Mouse (Mus musculus) midbrain, embryonic 15.5 days (tissue): ENCODE measurements around the gene Aplf. TPM values are rescaled to one million over a fixed set of nuclear protein-coding genes. Genes with fewer than 3 reads are reported as not detected.
"Not testable (repeated sequence)": the region's sequence is repeated elsewhere in the genome, so short reads cannot be mapped to it uniquely, and the experiment has no call there.

Experiments
- ATAC-seq: fragments of 200-750 bp; cut with Nextera tagmentation; replicated peaks from 2 replicates; pipeline ENCODE4 v1.8.0; 2017; ENCODE audit warnings: moderate TSS enrichment
- H3K27ac ChIP-seq: fragments of 300-500 bp; sonication (generic); 2 replicates; pipeline ENCODE4 v1.5.1; 2015; ENCODE audit warnings: mild to moderate bottlenecking, inconsistent platforms
- H3K27me3 ChIP-seq: fragments of 300-500 bp; sonication (generic); replicated peaks from 2 replicates; pipeline ENCODE4 v1.6.1; 2015; ENCODE audit warnings: inconsistent platforms
- H3K36me3 ChIP-seq: fragments of 300-500 bp; sonication (generic); replicated peaks from 2 replicates; pipeline ENCODE4 v1.6.1; 2015; ENCODE audit warnings: inconsistent platforms
- H3K4me1 ChIP-seq: fragments of 300-500 bp; sonication (generic); 2 replicates; pipeline ENCODE4 v1.6.1; 2015; ENCODE audit warnings: inconsistent platforms
- H3K4me2 ChIP-seq: fragments of 300-500 bp; sonication (generic); 2 replicates; pipeline ENCODE4 v1.6.1; 2015; ENCODE audit warnings: inconsistent platforms, mild to moderate bottlenecking, moderate library complexity
- H3K4me3 ChIP-seq: fragments of 300-500 bp; sonication (generic); 2 replicates; pipeline ENCODE4 v1.5.1; 2015; ENCODE audit warnings: mild to moderate bottlenecking, inconsistent platforms
- H3K9ac ChIP-seq: fragments of 300-500 bp; sonication (generic); 2 replicates; pipeline ENCODE4 v1.6.1; 2015; ENCODE audit warnings: mild to moderate bottlenecking, inconsistent platforms
- H3K9me3 ChIP-seq: fragments of 300-500 bp; sonication (generic); 2 replicates; pipeline ENCODE4 v1.6.1; 2016; ENCODE audit warnings: inconsistent platforms
- WGBS: fragments of 180-500 bp; shearing (Covaris S2); methylation state at CpG from one replicate; pipeline ENCODE4 v1.1.7; 2015; ENCODE audit warnings: mixed read lengths; 5-methylcytosine and 5-hydroxymethylcytosine counted together
- polyA plus RNA-seq: library from polyadenylated mRNA; unstranded; fragments of >200 nt; fragmentation: Nextera tagmentation; extraction: Ambion mirVana; gene quantifications from 2 replicates; pipeline ENCODE4 v1.2.1, GENCODE M21; 2015

Gene Aplf
- polyA plus RNA-seq, 1 experiment from 2014 or later: 7.2 TPM

GRCm38 (mm10) chr6:87663445-87663844 is 8.5 kb downstream of the Aplf start:
- no peaks in the 10 kb centered on the region for H3K9me3 ChIP-seq
- H3K4me3 ChIP-seq: no peak overlapping the region
- H3K36me3 ChIP-seq: no peaks in the 10 kb centered on the region
- no peak for ATAC-seq
- H3K27me3 ChIP-seq: no peaks in the 10 kb centered on the region
- no peak overlapping the region for H3K4me2 ChIP-seq
- no peaks in the 10 kb centered on the region for H3K4me1 ChIP-seq
- no peak overlapping the region for H3K9ac ChIP-seq
- no peak overlapping the region for H3K27ac ChIP-seq
- WGBS: 92% methylated on average over 9 of the region's 9 CpGs

- Histone ChIP-seq H3K27ac (no peak overlapping the region), H3K4me1 (no peaks in the 10 kb centered on the region), H3K9me3 (no peaks in the 10 kb centered on the region), H3K36me3 (0 out of 2 replicates have a peak, but pooled peaks cover 2% of the 10 kb centered on the region), H3K9ac (no peak overlapping the region), H3K27me3 (no peaks in the 10 kb centered on the region), H3K4me3 (no peak overlapping the region), H3K4me2 (no peak overlapping the region)
- ATAC-seq: no peak
- 80% methylated on average over 6 of the region's 6 CpGs for whole genome bisulfite sequencing
Observed at GRCm38 (mm10) chr6:87662197-87662596, 9.8 kb downstream of the Aplf start.

- no peaks in the 10 kb centered on the region for H3K27me3 ChIP-seq
- H3K4me1 ChIP-seq: no peaks in the 10 kb centered on the region
- WGBS: 94% methylated on average over 2 of the region's 2 CpGs
- no peak overlapping the region for H3K4me3 ChIP-seq
- H3K9me3 ChIP-seq: no peaks in the 10 kb centered on the region
- ATAC-seq: no peak
- H3K4me2 ChIP-seq: no peak overlapping the region
- H3K9ac ChIP-seq: no peak overlapping the region
- H3K36me3 ChIP-seq: 0 out of 2 replicates have a peak, but pooled peaks cover 2% of the 10 kb centered on the region
- no peak overlapping the region for H3K27ac ChIP-seq
Observed at GRCm38 (mm10) chr6:87661707-87662106, 10.3 kb downstream of the Aplf start.

- no peaks in the 10 kb centered on the region for H3K9me3 ChIP-seq
- 95% methylated on average over 4 of the region's 4 CpGs for WGBS
- 0 out of 2 replicates have a peak, but pooled peaks cover 2% of the 10 kb centered on the region for H3K36me3 ChIP-seq
Observed at GRCm38 (mm10) chr6:87658816-87659215, 13.2 kb downstream of the Aplf start.

GRCm38 (mm10) chr6:87653904-87654638 is 17.9 kb downstream of the Aplf start:
- Histone ChIP-seq H3K9ac (no peak overlapping the region), H3K4me3 (no peak overlapping the region), H3K36me3 (0 out of 2 replicates have a peak, but pooled peaks cover 2% of the 10 kb centered on the region), H3K27me3 (no peaks in the 10 kb centered on the region), H3K4me1 (no peaks in the 10 kb centered on the region), H3K4me2 (no peak overlapping the region), H3K27ac (no peak overlapping the region), H3K9me3 (no peaks in the 10 kb centered on the region)
- 80% methylated on average over 8 of the region's 8 CpGs for WGBS
- ATAC-seq: no peak

More at GRCm38 (mm10) chr6:87658816-87659215, 13.2 kb downstream of the Aplf start:
- no peaks in the 10 kb centered on the region for H3K4me1 ChIP-seq
- no peak overlapping the region for H3K4me3 ChIP-seq
- no peak overlapping the region for H3K27ac ChIP-seq
- ATAC-seq: no peak
- no peak overlapping the region for H3K9ac ChIP-seq
- H3K27me3 ChIP-seq: no peaks in the 10 kb centered on the region
- H3K4me2 ChIP-seq: no peak overlapping the region

GRCm38 (mm10) chr6:87653478-87653877 is 18.5 kb downstream of the Aplf start:
- ATAC-seq: no peak

GRCm38 (mm10) chr6:87652670-87653069 is 19.3 kb downstream of the Aplf start:
- H3K27me3 ChIP-seq: no peaks in the 10 kb centered on the region
- no peak for ATAC-seq
- H3K4me3 ChIP-seq: no peak overlapping the region
- no peak overlapping the region for H3K27ac ChIP-seq
- H3K9me3 ChIP-seq: no peaks in the 10 kb centered on the region
- 84% methylated on average over 9 of the region's 9 CpGs for WGBS
- no peaks in the 10 kb centered on the region for H3K36me3 ChIP-seq
- H3K4me2 ChIP-seq: no peak overlapping the region
- no peak overlapping the region for H3K9ac ChIP-seq
- H3K4me1 ChIP-seq: no peaks in the 10 kb centered on the region

More at GRCm38 (mm10) chr6:87653478-87653877, 18.5 kb downstream of the Aplf start:
- H3K9ac ChIP-seq: no peak overlapping the region
- H3K4me1 ChIP-seq: no peaks in the 10 kb centered on the region
- 86% methylated on average over 3 of the region's 3 CpGs for WGBS
- H3K27ac ChIP-seq: no peak overlapping the region
- no peak overlapping the region for H3K4me3 ChIP-seq
- H3K9me3 ChIP-seq: no peaks in the 10 kb centered on the region
- H3K27me3 ChIP-seq: no peaks in the 10 kb centered on the region
- H3K36me3 ChIP-seq: 0 out of 2 replicates have a peak, but pooled peaks cover 2% of the 10 kb centered on the region
- no peak overlapping the region for H3K4me2 ChIP-seq

- H3K36me3 ChIP-seq: no peaks in the 10 kb centered on the region
- no peak overlapping the region for H3K27ac ChIP-seq
- H3K4me1 ChIP-seq: no peaks in the 10 kb centered on the region
- no peak for ATAC-seq
- 87% methylated on average over 5 of the region's 5 CpGs for WGBS
- no peaks in the 10 kb centered on the region for H3K27me3 ChIP-seq
- H3K4me3 ChIP-seq: no peak overlapping the region
- H3K4me2 ChIP-seq: no peak overlapping the region
- H3K9ac ChIP-seq: no peak overlapping the region
- H3K9me3 ChIP-seq: no peaks in the 10 kb centered on the region
Observed at GRCm38 (mm10) chr6:87651787-87652186, 20.2 kb downstream of the Aplf start.

- Histone ChIP-seq H3K4me3 (no peak overlapping the region), H3K27me3 (no peaks in the 10 kb centered on the region), H3K9ac (no peak overlapping the region), H3K9me3 (no peaks in the 10 kb centered on the region), H3K27ac (no peak overlapping the region), H3K4me1 (no peaks in the 10 kb centered on the region), H3K36me3 (no peaks in the 10 kb centered on the region), H3K4me2 (no peak overlapping the region)
- no peak for ATAC-seq
- WGBS: 79% methylated on average over 11 of the region's 11 CpGs
Observed at GRCm38 (mm10) chr6:87638134-87638660, 33.8 kb downstream of the Aplf start.

GRCm38 (mm10) chr6:87632176-87632575 is 39.8 kb downstream of the Aplf start:
- no peaks in the 10 kb centered on the region for H3K36me3 ChIP-seq

GRCm38 (mm10) chr6:87628936-87629335 is 43.1 kb downstream of the Aplf start:
- H3K4me2 ChIP-seq, H3K9ac ChIP-seq, H3K27me3 ChIP-seq, H3K9me3 ChIP-seq, H3K36me3 ChIP-seq, H3K4me3 ChIP-seq, H3K4me1 ChIP-seq, H3K27ac ChIP-seq, ATAC-seq: not testable (repeated sequence)
- 75% methylated on average over 14 of the region's 15 CpGs for WGBS

More at GRCm38 (mm10) chr6:87632176-87632575, 39.8 kb downstream of the Aplf start:
- no peaks in the 10 kb centered on the region for H3K9me3 ChIP-seq
- H3K27ac ChIP-seq: no peak overlapping the region
- no peak overlapping the region for H3K4me2 ChIP-seq
- 80% methylated on average over 4 of the region's 4 CpGs for WGBS
- ATAC-seq: no peak
- no peaks in the 10 kb centered on the region for H3K27me3 ChIP-seq
- no peak overlapping the region for H3K9ac ChIP-seq
- H3K4me1 ChIP-seq: no peaks in the 10 kb centered on the region
- H3K4me3 ChIP-seq: no peak overlapping the region

- ATAC-seq: no peak
- 92% methylated on average over 3 of the region's 3 CpGs for WGBS
Observed at GRCm38 (mm10) chr6:87623151-87623550, 48.8 kb downstream of the Aplf start.

GRCm38 (mm10) chr6:87621281-87621680 is 50.7 kb downstream of the Aplf start:
- no peak overlapping the region for H3K27ac ChIP-seq
- no peak overlapping the region for H3K9ac ChIP-seq
- H3K4me3 ChIP-seq: no peak overlapping the region
- peak; percentile 80 for ATAC-seq
- no peaks in the 10 kb centered on the region for H3K36me3 ChIP-seq
- 44% methylated on average over 3 of the region's 3 CpGs for WGBS
- H3K4me1 ChIP-seq: no peaks in the 10 kb centered on the region
- no peaks in the 10 kb centered on the region for H3K9me3 ChIP-seq
- no peak overlapping the region for H3K4me2 ChIP-seq
- H3K27me3 ChIP-seq: no peaks in the 10 kb centered on the region

More at GRCm38 (mm10) chr6:87623151-87623550, 48.8 kb downstream of the Aplf start:
- no peak overlapping the region for H3K27ac ChIP-seq
- H3K4me3 ChIP-seq: no peak overlapping the region
- no peaks in the 10 kb centered on the region for H3K36me3 ChIP-seq
- H3K4me1 ChIP-seq: no peaks in the 10 kb centered on the region
- H3K9ac ChIP-seq: no peak overlapping the region
- no peaks in the 10 kb centered on the region for H3K27me3 ChIP-seq
- no peak overlapping the region for H3K4me2 ChIP-seq
- no peaks in the 10 kb centered on the region for H3K9me3 ChIP-seq
